Mouse (Mus musculus): ENCODE measurements around the gene Gm9195. TPM values are rescaled to one million over a fixed set of nuclear protein-coding genes. Genes with fewer than 3 reads are reported as not detected.

Gm9195 gene
- total and polyA plus RNA-seq, 3 experiments = not detected

- 81% methylated on average over 1 of the region's 1 CpGs for WGBS
- TF ChIP-seq CTCF (IDR thresholded peaks at IDR 0.05) (no peak), POLR2A (IDR thresholded peaks at IDR 0.05; ENCODE audit: insufficient read depth, low read depth, low read length) (no peak), EP300 (IDR thresholded peaks at IDR 0.05; ENCODE audit: insufficient read depth, low read depth, low read length) (no peak)
- intact Hi-C loops (cut with DNase I) = no loop called here
- no peaks in the 10 kb centered on the region for H3K79me2 ChIP-seq (replicated peaks; ENCODE audit: control insufficient read depth, insufficient read depth, low read length)
- H3K9ac ChIP-seq (ENCODE audit: low read depth, low read length) = no peak overlapping the region
- no peak for DNase-seq
- H3K27me3 ChIP-seq (ENCODE audit: control insufficient read depth, insufficient read depth, low read length) = no peaks in the 10 kb centered on the region
- H3K4me3 ChIP-seq = no peak overlapping the region
- H3K36me3 ChIP-seq (ENCODE audit: control insufficient read depth, insufficient read depth, low read length) = no peaks in the 10 kb centered on the region
- no peak overlapping the region for H3K27ac ChIP-seq
- no peaks in the 10 kb centered on the region for H3K4me1 ChIP-seq (ENCODE audit: control insufficient read depth, insufficient read depth, low read length)
These were observed 52.7 kb downstream of the Gm9195 start for GRCm38 (mm10) chr14:72438976-72439375.

DNA sequence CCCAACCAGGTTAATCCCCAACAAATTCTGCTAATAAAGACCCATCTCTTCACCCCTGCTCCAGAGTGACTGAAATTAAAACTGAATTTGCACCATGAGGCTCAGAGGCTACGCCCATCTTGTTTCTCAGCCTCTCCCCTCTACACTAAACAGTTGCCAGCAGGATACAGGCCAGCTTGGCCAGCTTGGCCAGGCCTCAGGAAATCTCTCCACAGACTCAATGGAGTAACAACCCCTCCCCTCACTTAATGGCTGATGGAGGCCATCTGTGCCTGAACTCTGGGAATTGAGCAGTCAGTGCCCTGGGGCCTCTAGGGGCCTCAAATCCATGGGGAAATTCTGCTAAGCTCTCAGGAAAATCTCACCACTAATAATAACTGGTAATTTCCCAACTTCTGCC is 101.9 kb downstream of the Gm9195 start:
- H3K36me3 ChIP-seq (ENCODE audit: control insufficient read depth, insufficient read depth, low read length) = no peaks in the 10 kb centered on the region
- TF ChIP-seq EP300 (IDR thresholded peaks at IDR 0.05; ENCODE audit: insufficient read depth, low read depth, low read length) (no peak), POLR2A (IDR thresholded peaks at IDR 0.05; ENCODE audit: insufficient read depth, low read depth, low read length) (no peak), CTCF (IDR thresholded peaks at IDR 0.05) (no peak)
- intact Hi-C loops (cut with DNase I) = no loop called here
- no peaks in the 10 kb centered on the region for H3K4me1 ChIP-seq (ENCODE audit: control insufficient read depth, insufficient read depth, low read length)
- no peak overlapping the region for H3K9ac ChIP-seq (ENCODE audit: low read depth, low read length)
- H3K27ac ChIP-seq = no peak overlapping the region
- peak; percentile 77 to 81 for DNase-seq
- no peaks in the 10 kb centered on the region for H3K79me2 ChIP-seq (replicated peaks; ENCODE audit: control insufficient read depth, insufficient read depth, low read length)
- WGBS = 54% methylated on average over 1 of the region's 1 CpGs
- H3K27me3 ChIP-seq (ENCODE audit: control insufficient read depth, insufficient read depth, low read length) = no peaks in the 10 kb centered on the region
- H3K4me3 ChIP-seq = no peak overlapping the region

- no peaks in the 10 kb centered on the region for H3K4me1 ChIP-seq (ENCODE audit: control insufficient read depth, insufficient read depth, low read length)
- 57% methylated on average over 4 of the region's 4 CpGs for WGBS
- intact Hi-C loops (cut with DNase I) = no loop called here
- no peak overlapping the region for H3K27ac ChIP-seq
- peak in 1 of 2 experiments; percentile 25 for DNase-seq
- no peak for TF ChIP-seq POLR2A (IDR thresholded peaks at IDR 0.05; ENCODE audit: insufficient read depth, low read depth, low read length)
- TF ChIP-seq EP300 (IDR thresholded peaks at IDR 0.05; ENCODE audit: insufficient read depth, low read depth, low read length) = no peak
- no peak for TF ChIP-seq CTCF (IDR thresholded peaks at IDR 0.05)
- no peak overlapping the region for H3K4me3 ChIP-seq
- H3K9ac ChIP-seq (ENCODE audit: low read depth, low read length) = no peak overlapping the region
- H3K79me2 ChIP-seq (replicated peaks; ENCODE audit: control insufficient read depth, insufficient read depth, low read length) = no peaks in the 10 kb centered on the region
- H3K36me3 ChIP-seq (ENCODE audit: control insufficient read depth, insufficient read depth, low read length) = no peaks in the 10 kb centered on the region
- no peaks in the 10 kb centered on the region for H3K27me3 ChIP-seq (ENCODE audit: control insufficient read depth, insufficient read depth, low read length)
These were observed 102.3 kb downstream of the Gm9195 start for GRCm38 (mm10) chr14:72389288-72389687.

DNA sequence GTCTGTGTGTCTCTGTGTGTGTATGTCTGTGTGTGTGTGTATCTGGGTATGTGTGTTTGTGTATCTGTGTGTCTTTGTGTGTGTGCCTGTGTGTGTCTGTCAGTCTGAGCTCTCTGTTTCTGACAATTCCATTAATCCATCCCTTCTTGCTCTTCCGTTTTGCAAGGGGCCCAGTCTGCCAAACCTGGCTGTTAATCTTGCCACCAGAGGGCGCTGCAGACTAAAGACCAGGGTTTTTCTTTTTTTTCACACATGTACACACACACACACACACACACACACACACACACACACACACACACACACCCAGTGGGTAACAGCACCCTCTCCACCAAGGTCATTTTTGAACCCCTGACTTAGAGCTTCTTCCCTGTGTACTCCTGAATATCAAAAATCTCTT is 114.4 kb downstream of the Gm9195 start:
- intact Hi-C loops (cut with DNase I) = loop anchor here (1.0 to 5.0 kb wide), 4 partner anchors 70 to 720 kb away; no protein-coding TSS in a partner anchor
- TF ChIP-seq CTCF (IDR thresholded peaks at IDR 0.05) = peak; percentile 35
- no peak for TF ChIP-seq EP300 (IDR thresholded peaks at IDR 0.05; ENCODE audit: insufficient read depth, low read depth, low read length)
- TF ChIP-seq POLR2A (IDR thresholded peaks at IDR 0.05; ENCODE audit: insufficient read depth, low read depth, low read length) = no peak
- DNase-seq = peak in 1 of 2 experiments; percentile 51
- no peaks in the 10 kb centered on the region for H3K79me2 ChIP-seq (replicated peaks; ENCODE audit: control insufficient read depth, insufficient read depth, low read length)
- no peaks in the 10 kb centered on the region for H3K36me3 ChIP-seq (ENCODE audit: control insufficient read depth, insufficient read depth, low read length)
- no peaks in the 10 kb centered on the region; the same call in 1 of the 2 replicates for H3K27me3 ChIP-seq (ENCODE audit: control insufficient read depth, insufficient read depth, low read length)
- no peak overlapping the region for H3K27ac ChIP-seq
- no peak overlapping the region for H3K9ac ChIP-seq (ENCODE audit: low read depth, low read length)
- no peaks in the 10 kb centered on the region for H3K4me1 ChIP-seq (ENCODE audit: control insufficient read depth, insufficient read depth, low read length)
- 11% methylated on average over 2 of the region's 2 CpGs for WGBS
- H3K4me3 ChIP-seq = no peak overlapping the region

Other genes with a start within 250 kb of the Gm9195 start
- gene Fndc3a, start 218.2 kb upstream of the Gm9195 start, total RNA-seq (2021) = 10 to 100 TPM; 13.6 to 14.5 TPM
- gene Fndc3a, start 218.2 kb upstream of the Gm9195 start, polyA plus RNA-seq (2012; rRNA removed) = 9.2 and 17.2 TPM in 2 replicates